Mouse (Mus musculus) brain, embryonic 18.5 days (tissue): ENCODE results near the gene Gm9495.
"Not testable (repeated sequence)": the region's sequence is repeated elsewhere in the genome, so short reads cannot be mapped to it uniquely, and the experiment has no call there.

Source experiments
- DNase-seq: peaks from one replicate; pipeline ENCODE4 v3.0.0-alpha.2; 2012; ENCODE audit warnings: low read depth, low spot score

The Gm9495 gene

DNA sequence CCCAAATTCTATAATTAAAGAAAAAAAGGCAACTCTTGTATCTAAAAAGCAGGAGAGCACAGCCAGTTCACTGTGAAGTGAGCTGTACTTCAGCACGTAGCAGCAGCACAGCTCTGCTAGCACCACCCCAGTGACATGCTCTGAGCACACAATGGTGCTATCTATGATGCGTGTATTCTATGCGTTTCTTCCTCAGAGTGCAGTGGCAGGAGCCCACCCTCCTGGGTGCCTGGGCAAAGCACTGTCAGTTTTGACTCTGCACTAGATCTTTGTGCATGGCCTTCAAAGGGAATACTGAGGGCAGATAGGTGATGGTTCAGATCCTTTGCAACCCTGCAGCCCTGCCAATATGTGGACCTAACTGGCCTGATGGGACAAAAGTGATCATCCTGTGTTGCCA, at the start of gene Gm9495:
Gm9495 (minus strand) TSS at position 101 of the 400 bp plus-strand sequence.
- not testable (repeated sequence) for DNase-seq

DNA sequence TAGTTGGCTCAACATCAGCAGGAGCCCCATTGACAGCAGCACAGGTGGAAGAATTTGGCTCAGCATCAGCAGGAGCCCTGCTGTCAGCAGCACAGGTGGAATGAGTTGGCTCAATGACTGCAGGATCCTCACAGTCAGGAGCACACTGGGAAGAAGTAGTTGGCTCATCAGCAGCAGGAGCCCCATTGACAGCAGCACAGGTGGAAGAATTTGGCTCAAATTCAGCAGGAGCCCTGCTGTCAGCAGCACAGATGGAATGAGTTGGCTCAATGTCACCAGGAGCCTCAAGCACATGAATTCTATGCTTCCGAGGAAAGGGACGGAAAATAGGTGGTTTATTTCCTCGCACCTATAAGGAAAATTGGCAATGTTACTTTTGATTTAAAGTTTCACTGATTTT, 21.6 kb upstream of the Gm9495 start:
- not testable (repeated sequence) for DNase-seq

DNA sequence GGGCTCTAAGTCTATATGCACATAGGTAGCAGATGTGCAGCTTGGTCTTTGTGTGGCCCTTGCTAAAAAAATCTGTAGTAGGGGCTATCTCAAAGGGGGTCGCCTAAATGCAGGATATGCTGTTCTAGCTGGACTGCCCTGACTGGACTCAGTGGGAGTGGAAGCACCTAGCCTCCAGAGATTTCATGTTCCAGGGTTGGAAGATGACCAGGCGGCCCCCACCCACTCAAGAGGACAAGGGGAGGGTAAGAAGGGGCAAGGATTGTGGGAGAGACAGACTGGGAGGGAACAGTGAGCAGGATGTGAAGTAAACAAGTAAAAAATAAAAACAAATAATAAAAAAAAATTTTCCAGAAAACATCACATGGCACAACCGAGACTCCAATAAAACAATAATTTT, 33.3 kb downstream of the Gm9495 start:
- DNase-seq: not testable (repeated sequence)

DNA sequence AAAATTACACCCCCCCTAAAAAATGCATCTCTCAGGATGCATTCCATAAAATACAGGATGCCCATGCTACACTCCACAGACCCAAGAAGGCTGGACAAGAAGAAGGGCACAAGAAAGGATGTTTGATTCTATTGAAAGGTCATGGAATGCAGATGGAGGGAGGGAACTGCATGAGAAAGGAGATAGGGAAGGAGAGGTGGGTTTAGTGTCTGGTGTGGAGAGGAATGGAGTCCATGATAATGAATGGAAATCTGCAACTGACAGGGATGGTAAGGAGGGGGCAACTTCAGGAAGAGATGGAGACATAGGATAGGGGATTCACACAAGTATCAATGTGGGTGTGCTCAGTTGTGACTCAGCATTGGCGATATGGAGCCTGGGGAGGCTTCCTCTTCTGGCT, 39.0 kb downstream of the Gm9495 start:
- no peak for DNase-seq

DNA sequence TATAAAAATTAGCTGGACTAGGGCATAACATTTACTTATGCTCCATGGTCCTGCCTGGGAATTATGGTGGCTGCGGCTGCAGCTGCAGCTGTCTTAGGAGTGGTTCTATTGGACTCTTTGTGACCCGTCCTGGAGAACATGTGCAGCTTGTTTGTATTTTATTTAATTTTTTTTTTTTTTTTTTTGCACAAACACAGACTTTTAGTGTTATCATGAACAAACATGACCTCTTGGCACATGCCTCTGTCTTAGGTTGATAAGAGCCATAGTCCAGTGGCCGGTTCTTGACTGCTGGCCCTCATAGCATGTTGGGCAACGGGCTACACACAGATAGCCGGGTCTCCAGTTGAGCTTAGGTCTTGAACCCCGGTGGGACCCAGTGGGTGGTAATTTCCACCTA, 48.6 kb downstream of the Gm9495 start:
- no peak for DNase-seq

DNA sequence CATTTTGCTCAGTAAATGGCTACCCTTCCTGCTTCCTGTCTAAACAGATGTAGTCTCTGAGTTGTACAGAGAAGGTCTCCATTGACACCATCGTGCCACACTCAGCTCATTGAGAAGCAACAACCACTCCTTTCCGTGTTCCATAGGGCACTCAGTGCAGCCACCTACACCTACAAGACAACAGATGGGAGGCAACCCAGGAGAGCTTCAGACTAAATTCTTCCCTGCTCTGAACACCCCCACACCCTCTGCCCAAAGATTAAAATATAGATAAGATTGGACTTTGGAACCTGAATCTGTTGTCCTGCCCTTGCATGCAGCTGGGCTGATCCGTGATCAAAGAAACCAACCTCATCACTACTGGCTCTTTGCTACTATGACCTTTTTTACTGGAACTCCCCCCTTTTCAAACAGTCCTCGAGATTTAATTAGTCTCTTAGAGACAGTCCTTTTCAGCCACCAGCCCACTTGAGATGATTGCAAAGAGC, 53.4 kb downstream of the Gm9495 start:
- no peak for DNase-seq

DNA sequence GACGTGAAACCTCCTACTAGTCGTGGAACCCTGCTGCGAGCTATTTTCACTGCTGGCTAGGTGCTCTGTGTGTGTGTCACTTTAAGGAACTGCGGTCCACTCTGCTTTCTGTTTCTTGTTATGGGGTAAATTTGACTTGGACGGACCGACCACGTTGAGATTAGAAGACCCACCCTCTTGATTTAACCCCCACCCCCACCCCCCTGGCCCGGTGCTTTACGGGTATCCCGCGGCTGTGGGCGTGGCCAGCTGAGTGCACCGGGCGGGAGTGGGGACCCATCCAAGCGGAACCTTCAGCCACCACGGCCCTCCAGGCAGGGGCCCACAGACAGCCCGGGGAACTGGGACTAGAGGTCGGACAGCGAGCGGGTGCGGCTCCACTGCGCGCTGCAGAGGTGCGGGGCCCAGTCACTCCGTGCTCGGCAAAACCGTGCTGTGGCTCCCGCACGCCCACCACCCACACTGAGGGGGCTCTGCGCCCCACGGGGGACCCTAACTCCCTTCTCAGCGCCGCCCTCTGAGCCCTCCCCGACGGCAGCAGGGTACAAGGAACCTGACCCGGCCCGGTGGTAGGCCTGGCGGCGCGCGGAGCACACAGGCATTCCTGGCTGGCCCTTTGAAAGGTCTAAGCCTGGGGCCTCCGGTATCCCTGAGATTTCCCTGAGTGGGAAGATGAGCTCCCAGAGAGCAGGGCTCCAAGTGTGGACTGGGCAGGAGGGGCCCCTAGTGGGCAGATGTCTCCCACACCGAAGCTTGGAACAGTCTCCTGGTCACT, 54.0 kb downstream of the Gm9495 start:
- no peak for DNase-seq

DNA sequence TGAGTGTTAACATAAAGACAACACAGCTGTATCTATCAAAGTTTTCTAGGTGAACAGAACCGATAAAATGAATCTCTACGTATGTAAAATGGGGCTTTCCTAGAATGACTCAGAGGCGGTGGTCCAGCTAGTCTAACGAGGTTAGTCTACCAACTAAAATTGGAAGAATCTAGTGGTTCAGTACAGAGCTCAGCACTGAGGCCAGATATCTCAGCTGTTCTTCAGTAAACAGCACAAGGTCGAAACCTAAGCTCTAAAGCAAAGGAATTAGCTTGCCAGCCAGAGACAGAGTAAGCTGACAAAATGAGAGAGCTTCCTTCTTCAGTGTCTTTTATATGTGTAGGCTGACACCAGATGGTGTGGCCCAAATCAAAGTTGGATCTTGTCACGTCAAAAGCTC, 57.2 kb downstream of the Gm9495 start:
- no peak for DNase-seq

DNA sequence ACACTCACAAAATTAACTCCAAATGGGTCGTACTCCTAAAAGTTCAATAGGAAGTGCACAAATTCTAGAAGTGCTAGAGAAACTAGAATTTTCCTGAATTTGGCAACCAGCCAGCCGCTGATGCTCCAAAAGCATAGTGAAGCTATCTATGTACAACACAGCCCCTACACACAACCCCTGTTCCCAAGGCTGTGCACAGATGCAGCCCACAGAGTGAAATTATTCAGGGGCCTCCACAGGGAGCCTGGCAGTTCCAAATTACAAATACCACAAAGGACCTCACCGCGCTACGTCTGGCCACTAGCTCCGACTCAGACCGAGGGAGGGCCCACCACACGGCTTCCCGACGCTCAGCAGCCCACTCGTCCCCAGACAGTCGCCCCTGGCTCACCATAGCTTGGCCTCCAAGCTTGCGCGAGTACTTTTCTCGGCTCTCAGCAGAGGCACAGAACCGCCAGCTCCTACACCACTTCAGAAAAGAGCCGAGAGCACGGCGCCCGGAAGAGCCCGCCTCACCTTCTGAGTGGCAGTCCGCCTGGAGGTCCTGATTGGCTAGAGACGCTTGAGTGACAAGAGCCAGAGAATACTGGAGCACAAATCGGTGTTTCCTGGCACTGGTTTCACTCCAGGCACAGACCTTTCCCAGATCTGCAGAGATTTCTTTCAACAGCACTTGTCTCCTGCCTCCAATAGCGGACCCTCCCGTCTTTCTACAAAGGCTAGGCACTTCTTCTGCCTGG, 58.1 kb downstream of the Gm9495 start:
- DNase-seq: peak; percentile 93

DNA sequence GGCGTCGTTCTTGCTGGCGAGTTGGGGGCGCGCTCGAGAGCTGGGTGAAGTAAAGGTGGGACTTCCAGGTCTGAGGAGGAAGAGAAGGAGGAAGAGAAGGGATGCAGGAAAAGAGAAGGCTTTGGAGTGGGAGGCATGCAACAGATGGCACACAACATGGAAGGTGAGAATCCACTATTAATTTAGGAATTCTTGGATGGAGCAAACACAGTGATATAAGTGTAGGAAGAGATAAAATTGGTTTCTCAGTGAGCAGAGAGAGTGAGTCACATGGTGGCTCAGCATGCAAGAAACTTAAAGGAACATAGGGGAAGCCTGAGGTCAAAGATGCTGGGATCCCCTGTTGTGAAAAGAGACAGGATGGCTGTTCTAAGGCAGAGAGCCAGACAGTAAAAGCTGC, 69.0 kb downstream of the Gm9495 start:
- no peak for DNase-seq
